Mouse (Mus musculus) erythroblast, embryonic 14.5 days (primary cell): ENCODE results near the gene Sdc3. TPM values are rescaled to one million over a fixed set of nuclear protein-coding genes. Genes with fewer than 3 reads are reported as not detected.
A peak's percentile ranks its signal among the peaks of the same experiment; 100 is the strongest.

Experiments
- H3K27me3 ChIP-seq: 2 replicates; pipeline ENCODE4 v1.6.1; 2012; ENCODE audit warnings: inconsistent platforms; ENCODE audit not compliant: control insufficient read depth
- H3K36me3 ChIP-seq: 2 replicates; pipeline ENCODE4 v1.6.1; 2012; ENCODE audit warnings: mild to moderate bottlenecking, inconsistent platforms; ENCODE audit not compliant: control insufficient read depth
- H3K4me1 ChIP-seq: 2 replicates; pipeline ENCODE4 v1.6.1; 2012; ENCODE audit warnings: inconsistent platforms; ENCODE audit not compliant: control insufficient read depth
- H3K4me3 ChIP-seq: replicated peaks from 2 replicates; pipeline ENCODE3; 2012; ENCODE audit warnings: moderate library complexity, mild to moderate bottlenecking, inconsistent platforms
- H3K9me3 ChIP-seq: 2 replicates; pipeline ENCODE4 v1.6.1; 2012; ENCODE audit warnings: low read length, inconsistent platforms, mixed read lengths; ENCODE audit not compliant: control insufficient read depth
- GATA1 ChIP-seq: IDR thresholded peaks from 2 replicates; pipeline ENCODE4 v1.6.1; 2012; ENCODE audit warnings: low read length, inconsistent platforms, mixed read lengths
- TAL1 ChIP-seq: IDR thresholded peaks from 3 replicates; pipeline ENCODE4 v1.6.1; 2012; ENCODE audit warnings: low read length, inconsistent platforms, mixed read lengths
- polyA plus RNA-seq: library from polyadenylated mRNA; stranded (reverse); fragments of >175 nt; gene quantifications from 2 replicates; pipeline ENCODE4 v1.2.3, GENCODE M21; 2012

The Sdc3 gene
- polyA plus RNA-seq, 1 experiment = 1.0 TPM

DNA sequence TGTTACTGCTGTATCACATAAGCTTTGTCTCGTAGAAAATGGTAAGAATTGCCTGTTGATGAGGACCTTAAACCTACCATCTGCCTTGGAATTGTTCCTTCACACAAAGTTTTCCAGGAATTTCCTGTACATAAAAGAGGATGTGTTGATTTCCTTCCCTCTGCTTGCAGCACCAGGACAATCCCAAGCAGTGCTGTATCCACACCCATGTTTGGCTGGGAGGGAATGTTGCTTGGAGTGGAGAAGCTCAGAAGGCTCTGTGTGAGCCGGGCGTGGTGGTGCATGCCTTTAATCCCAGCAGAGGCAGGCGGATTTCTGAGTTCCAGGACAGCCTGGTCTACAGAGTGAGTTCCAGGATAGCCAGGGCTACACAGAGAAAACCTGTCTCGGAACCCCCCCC lies 30.5 kb upstream of the Sdc3 start:
- H3K4me3 ChIP-seq = no peak overlapping the region
- TF ChIP-seq GATA1 = no peak
- no peak for TF ChIP-seq TAL1
- H3K4me1 ChIP-seq = peaks cover 12% of the 10 kb centered on the region
- peaks cover 99% of the 10 kb centered on the region for H3K36me3 ChIP-seq
- no peaks in the 10 kb centered on the region for H3K9me3 ChIP-seq
- no peaks in the 10 kb centered on the region for H3K27me3 ChIP-seq

- H3K27me3 ChIP-seq = no peaks in the 10 kb centered on the region
- TF ChIP-seq GATA1 (no peak), TAL1 (no peak)
- H3K4me1 ChIP-seq = peaks cover 12% of the 10 kb centered on the region
- no peaks in the 10 kb centered on the region for H3K9me3 ChIP-seq
- peaks cover 98% of the 10 kb centered on the region for H3K36me3 ChIP-seq
- no peak overlapping the region for H3K4me3 ChIP-seq
Observed at GRCm38 (mm10) chr4:130765399-130766160, 26.8 kb upstream of the Sdc3 start.

- Histone ChIP-seq H3K9me3 (no peaks in the 10 kb centered on the region), H3K4me1 (peaks cover 12% of the 10 kb centered on the region), H3K27me3 (no peaks in the 10 kb centered on the region), H3K36me3 (peaks cover 98% of the 10 kb centered on the region), H3K4me3 (no peak overlapping the region)
- TF ChIP-seq GATA1 (peak; percentile 75), TAL1 (no peak)
Observed at GRCm38 (mm10) chr4:130766387-130766786, 25.9 kb upstream of the Sdc3 start.

DNA sequence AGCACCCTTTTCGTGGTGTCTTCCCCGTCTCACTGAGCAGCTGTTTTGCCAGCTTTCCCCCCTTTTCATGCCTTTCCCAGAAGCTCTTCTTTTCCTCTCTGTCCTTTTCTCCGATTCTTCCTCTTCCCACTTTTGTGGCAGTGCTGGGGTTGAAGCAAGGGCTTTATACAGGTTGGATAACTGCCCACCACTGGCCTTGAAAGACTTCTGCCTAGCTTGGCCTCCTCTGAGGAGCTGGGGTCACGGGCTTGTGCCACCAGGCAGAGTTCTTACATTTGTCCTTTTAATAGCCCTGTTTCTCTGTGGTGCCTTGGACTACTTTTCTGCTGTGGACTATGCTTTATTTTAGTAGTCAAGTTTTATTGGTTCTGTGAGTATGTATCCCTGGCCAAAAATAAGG lies 25.4 kb upstream of the Sdc3 start:
- H3K9me3 ChIP-seq = no peaks in the 10 kb centered on the region
- H3K4me1 ChIP-seq = peaks cover 12% of the 10 kb centered on the region
- H3K36me3 ChIP-seq = peaks cover 98% of the 10 kb centered on the region
- no peak for TF ChIP-seq TAL1
- no peak for TF ChIP-seq GATA1
- no peaks in the 10 kb centered on the region for H3K27me3 ChIP-seq
- no peak overlapping the region for H3K4me3 ChIP-seq

- TF ChIP-seq TAL1 = no peak
- TF ChIP-seq GATA1 = no peak
- no peaks in the 10 kb centered on the region for H3K27me3 ChIP-seq
- H3K4me3 ChIP-seq = no peak overlapping the region
- H3K36me3 ChIP-seq = peaks cover 99% of the 10 kb centered on the region
- no peaks in the 10 kb centered on the region for H3K9me3 ChIP-seq
- no peaks in the 10 kb centered on the region for H3K4me1 ChIP-seq
Observed at GRCm38 (mm10) chr4:130773899-130774298, 18.4 kb upstream of the Sdc3 start.

DNA sequence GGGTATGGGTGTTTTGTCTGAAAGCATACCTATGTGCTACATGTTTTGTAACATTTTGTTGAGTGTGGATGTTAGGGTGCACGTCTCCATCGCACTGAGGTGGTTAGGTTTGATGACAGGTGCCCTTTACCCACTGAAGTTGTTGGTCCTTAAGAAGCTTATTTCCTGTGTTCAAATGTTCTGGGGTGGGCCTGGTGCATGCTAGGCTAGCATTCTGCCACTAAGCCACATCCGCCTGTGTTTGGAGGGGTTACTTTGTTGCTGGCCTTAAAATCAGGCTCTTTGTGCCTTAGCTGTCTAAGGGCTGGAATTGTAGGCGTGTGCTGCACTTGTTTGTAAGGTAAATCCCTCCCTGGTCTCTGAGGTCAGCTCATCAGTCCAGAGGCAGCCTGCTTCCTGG lies 17.5 kb upstream of the Sdc3 start:
- H3K4me1 ChIP-seq = no peaks in the 10 kb centered on the region
- peaks cover 99% of the 10 kb centered on the region for H3K36me3 ChIP-seq
- H3K9me3 ChIP-seq = no peaks in the 10 kb centered on the region
- no peak for TF ChIP-seq GATA1
- no peak for TF ChIP-seq TAL1
- no peak overlapping the region for H3K4me3 ChIP-seq
- H3K27me3 ChIP-seq = no peaks in the 10 kb centered on the region

DNA sequence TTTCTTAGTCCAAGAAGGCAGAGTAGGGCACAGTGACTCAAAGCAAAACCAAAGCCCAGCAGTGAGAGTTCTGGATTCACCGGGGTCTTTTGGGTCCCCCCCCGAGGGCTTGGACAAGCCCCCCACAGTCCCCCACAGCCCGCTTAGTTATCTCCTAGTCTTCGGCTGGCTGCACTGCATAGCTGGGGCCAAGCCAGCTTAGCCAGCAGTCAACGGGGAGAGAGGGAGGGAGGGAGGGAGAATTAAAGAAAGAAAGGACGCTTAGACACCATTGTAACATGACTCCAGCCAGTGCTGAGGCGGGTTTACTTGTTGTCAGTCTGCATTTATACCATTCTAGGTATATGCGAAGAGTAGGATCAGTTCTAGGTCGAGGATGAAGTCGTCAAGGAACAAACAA lies 14.7 kb upstream of the Sdc3 start:
- Histone ChIP-seq H3K36me3 (peaks cover 98% of the 10 kb centered on the region), H3K27me3 (no peaks in the 10 kb centered on the region), H3K4me3 (no peak overlapping the region), H3K4me1 (no peaks in the 10 kb centered on the region), H3K9me3 (no peaks in the 10 kb centered on the region)
- TF ChIP-seq GATA1 (no peak), TAL1 (no peak)

GRCm38 (mm10) chr4:130779037-130779436 lies 13.3 kb upstream of the Sdc3 start:
- Histone ChIP-seq H3K4me1 (no peaks in the 10 kb centered on the region), H3K4me3 (no peak overlapping the region), H3K36me3 (peaks cover 94% of the 10 kb centered on the region), H3K9me3 (no peaks in the 10 kb centered on the region), H3K27me3 (no peaks in the 10 kb centered on the region)
- TF ChIP-seq GATA1 = no peak
- no peak for TF ChIP-seq TAL1

GRCm38 (mm10) chr4:130782492-130782891 lies 9.8 kb upstream of the Sdc3 start:
- Histone ChIP-seq H3K4me3 (no peak overlapping the region), H3K27me3 (no peaks in the 10 kb centered on the region), H3K9me3 (no peaks in the 10 kb centered on the region), H3K36me3 (peaks cover 62% of the 10 kb centered on the region), H3K4me1 (no peaks in the 10 kb centered on the region)
- TF ChIP-seq TAL1 = no peak
- no peak for TF ChIP-seq GATA1

DNA sequence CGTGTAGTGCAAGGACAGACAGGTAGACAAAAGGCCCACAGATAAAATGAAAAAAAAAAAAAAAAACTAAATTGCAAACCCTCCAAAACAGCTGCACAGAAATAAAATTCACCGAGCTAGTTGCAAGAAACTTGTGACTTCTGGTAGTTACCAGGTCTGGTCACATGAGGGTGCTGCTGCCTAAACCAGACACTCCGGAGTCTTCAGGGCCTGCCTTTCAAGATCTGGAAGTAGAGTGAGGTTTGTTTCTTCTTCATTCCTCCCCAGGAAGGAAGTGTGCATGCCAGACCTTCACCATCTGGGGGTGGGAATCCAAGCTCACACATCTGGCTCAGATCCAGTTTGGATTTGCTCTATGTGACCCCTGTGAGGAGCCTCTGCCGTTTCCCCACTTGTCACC lies 7.6 kb upstream of the Sdc3 start:
- TF ChIP-seq GATA1 = no peak
- H3K4me3 ChIP-seq = no peak overlapping the region
- no peaks in the 10 kb centered on the region for H3K9me3 ChIP-seq
- H3K27me3 ChIP-seq = no peaks in the 10 kb centered on the region
- peaks cover 39% of the 10 kb centered on the region for H3K36me3 ChIP-seq
- no peaks in the 10 kb centered on the region for H3K4me1 ChIP-seq
